Mouse (Mus musculus): ENCODE data around the gene Mab21l3.

DNA sequence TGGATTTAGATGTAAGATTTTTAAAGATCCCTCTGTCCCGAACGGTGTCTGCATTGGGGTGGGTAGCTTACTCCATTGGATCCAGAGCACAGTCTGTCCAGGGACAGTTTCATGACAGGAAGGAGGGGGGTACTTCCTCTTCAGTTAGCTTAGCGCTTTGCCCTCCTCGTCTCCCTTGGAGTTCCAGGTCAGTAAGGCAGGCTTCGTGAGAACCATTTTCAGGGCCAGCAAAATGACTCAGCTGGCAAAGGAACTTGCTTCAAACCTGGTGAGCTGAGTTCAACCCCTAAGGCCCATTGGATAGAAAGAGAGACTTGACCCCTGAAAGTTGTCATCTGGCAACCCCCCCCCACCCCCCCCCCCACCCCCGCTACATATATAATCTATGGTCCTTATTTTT, 46.0 kb downstream of the Mab21l3 start:
- TF ChIP-seq POLR2A (IDR thresholded peaks at IDR 0.05; ENCODE audit: borderline replicate concordance, low read depth, low read length), result no peak
- no peak for TF ChIP-seq CTCF (IDR thresholded peaks at IDR 0.05; ENCODE audit: low read depth, low read length)
